12 mouse cellular contexts compared by ENCODE assay signal in the genomic region with DNA sequence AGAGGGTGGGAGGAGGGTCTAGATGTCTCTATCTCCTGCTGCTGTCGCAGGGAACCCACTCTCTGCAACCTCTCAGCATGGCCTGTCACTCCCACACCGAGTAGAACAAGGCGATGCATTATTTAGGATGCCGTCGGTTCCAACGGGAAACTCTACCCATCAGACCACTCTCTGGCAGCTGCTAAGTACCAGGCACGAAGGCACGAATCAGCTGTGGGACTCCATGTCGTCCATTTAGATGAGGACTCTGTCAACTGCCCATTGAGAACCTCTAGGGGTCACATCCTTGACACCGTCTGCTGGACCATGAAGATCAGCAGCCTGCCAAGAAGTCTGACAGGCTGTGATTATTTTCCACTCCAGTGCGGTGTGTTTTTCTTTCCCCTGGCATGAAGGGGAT.
DNase-seq lines count a peak whose midpoint lies in the region; ATAC-seq and TF ChIP-seq lines count a peak whose summit lies in the region.
"Had no signal": no experiment of that assay in that cellular context is flagged by ENCODE, and none has a peak within 500 bp of the region (broad histone marks: within the 10 kb centered on the region; RNA-seq: fewer than 3 reads in every experiment).

No protein-coding gene starts in this region.

- DNase-seq in kidney, adult 11 months, result peak; percentile 31
- no peak for DNase-seq in kidney, adult 18-20 months
- DNase-seq in brain, embryonic 18.5 days (ENCODE audit: low read depth, low spot score), result peak; percentile 30
- peak; percentile 32 to 56 for DNase-seq in kidney, postnatal 4 days
- DNase-seq in adrenal gland, postnatal 14 days, result no peak
- DNase-seq: adrenal gland, postnatal 10 days; spleen, adult 18-20 months had no signal

- no peaks in the 10 kb centered on the region for H3K36me3 ChIP-seq in forebrain, embryonic 15.5 days
- H3K36me3 ChIP-seq in intestine, postnatal 0 days (ENCODE audit: control insufficient read depth, insufficient read depth), result no peaks in the 10 kb centered on the region
- H3K36me3 ChIP-seq: embryonic facial prominence, embryonic 12.5 days had no signal

- ATAC-seq in forebrain, embryonic 15.5 days (replicated peaks), result peak; percentile 59; the same call in 1 of the 2 replicates
- ATAC-seq in intestine, postnatal 0 days, result no peak
- no peak for ATAC-seq in erythroblast, adult 5-6 weeks (replicated peaks; ENCODE audit: low FRiP score, poor library complexity, severe bottlenecking)

- 30% methylated on average over 11 of the region's 11 CpGs for WGBS in forebrain, embryonic 15.5 days
- WGBS in intestine, postnatal 0 days, result 67% methylated on average over 11 of the region's 11 CpGs

- H3K27ac ChIP-seq in forebrain, embryonic 15.5 days (replicated peaks), result peak overlapping the region; percentile 42
- no peak overlapping the region for H3K27ac ChIP-seq in intestine, postnatal 0 days (ENCODE audit: low read depth, low read length)

- no peak overlapping the region for H3K4me3 ChIP-seq in forebrain, embryonic 15.5 days
- no peak overlapping the region for H3K4me3 ChIP-seq in intestine, postnatal 0 days (ENCODE audit: low read depth, low read length)
- H3K4me3 ChIP-seq: embryonic facial prominence, embryonic 12.5 days had no signal

- H3K4me1 ChIP-seq in forebrain, embryonic 15.5 days, result peaks cover 33% of the 10 kb centered on the region
- no peaks in the 10 kb centered on the region for H3K4me1 ChIP-seq in intestine, postnatal 0 days (replicated peaks; ENCODE audit: control insufficient read depth, insufficient read depth, low read length)

- H3K27me3 ChIP-seq in forebrain, embryonic 15.5 days, result no peaks in the 10 kb centered on the region
- no peaks in the 10 kb centered on the region for H3K27me3 ChIP-seq in intestine, postnatal 0 days (replicated peaks; ENCODE audit: control insufficient read depth, insufficient read depth, low read length)
- H3K27me3 ChIP-seq: embryonic facial prominence, embryonic 12.5 days had no signal

- H3K9me3 ChIP-seq in forebrain, embryonic 15.5 days, result no peaks in the 10 kb centered on the region
- no peaks in the 10 kb centered on the region for H3K9me3 ChIP-seq in intestine, postnatal 0 days (ENCODE audit: control insufficient read depth)
- H3K9me3 ChIP-seq: embryonic facial prominence, embryonic 12.5 days had no signal

- TF ChIP-seq CTCF in intestine, postnatal 0 days (IDR thresholded peaks at IDR 0.05; ENCODE audit: low read depth), result no peak

- no peak overlapping the region for H3K9ac ChIP-seq in forebrain, embryonic 15.5 days (replicated peaks)
- no peak overlapping the region for H3K9ac ChIP-seq in intestine, postnatal 0 days (ENCODE audit: low read depth, low read length)
- H3K9ac ChIP-seq: embryonic facial prominence, embryonic 12.5 days had no signal

- H3K4me2 ChIP-seq in forebrain, embryonic 15.5 days (replicated peaks), result no peak overlapping the region
- H3K4me2 ChIP-seq in intestine, postnatal 0 days (replicated peaks; ENCODE audit: low read depth), result no peak overlapping the region
- H3K4me2 ChIP-seq: embryonic facial prominence, embryonic 12.5 days; heart, embryonic 11.5 days had no signal

Comparison
In these comparisons a context has a peak if more than half of its experiments do, and no peak if none do; other contexts are left out.
1. DNase-seq: peak in kidney, adult 11 months (single experiment), brain, embryonic 18.5 days (single experiment) and kidney, postnatal 4 days (2 of 2); none in kidney, adult 18-20 months (single experiment) and adrenal gland, postnatal 14 days (single experiment).